Comparison of ENCODE assay signal across 17 mouse cellular contexts in the genomic region with DNA sequence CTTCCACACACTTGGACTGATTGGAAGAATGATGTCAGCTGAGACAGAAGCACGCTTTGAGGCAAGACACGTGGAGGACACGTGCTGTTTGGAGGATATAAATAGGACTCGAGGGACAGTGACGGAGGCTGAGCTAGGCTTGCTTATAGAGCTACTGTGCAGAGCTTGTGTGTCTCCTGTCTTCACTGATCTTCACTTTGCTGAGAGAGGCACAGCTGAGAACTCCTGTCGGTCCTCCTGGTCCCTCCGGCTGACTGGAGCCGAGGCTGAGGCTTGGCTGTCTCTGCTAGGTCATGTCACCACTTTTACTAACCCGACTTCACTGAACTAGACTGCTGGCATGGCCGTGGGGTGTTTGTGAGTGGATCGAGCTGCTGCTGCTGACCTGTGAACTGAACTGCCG. TPM values are rescaled to one million over a fixed set of nuclear protein-coding genes. Genes with fewer than 3 reads are reported as not detected.
DNase-seq lines count a peak whose midpoint lies in the region; ATAC-seq and TF ChIP-seq lines count a peak whose summit lies in the region.
"Had no signal": no experiment of that assay in that cellular context is flagged by ENCODE, and none has a peak within 500 bp of the region (broad histone marks: within the 10 kb centered on the region; RNA-seq: fewer than 3 reads in every experiment).

No protein-coding gene starts in this region.

- no peak for TF ChIP-seq CTCF in heart, adult 2 months (IDR thresholded peaks at IDR 0.05)

- H3K36me3 ChIP-seq in heart, adult 2 months (ENCODE audit: control insufficient read depth, insufficient read depth, low read length) = peaks cover 2% of the 10 kb centered on the region; the same call in 1 of the 2 replicates
- no peaks in the 10 kb centered on the region for H3K36me3 ChIP-seq in forebrain, embryonic 12.5 days (replicated peaks)
- H3K36me3 ChIP-seq: embryonic facial prominence, embryonic 12.5 days had no signal

- no peak for ATAC-seq in forebrain, embryonic 12.5 days (ENCODE audit: low FRiP score)
- ATAC-seq: Patski had no signal

- DNase-seq in kidney, postnatal 14 days = peak; percentile 40
- no peak for DNase-seq in kidney, postnatal 25 days
- DNase-seq in heart, adult 2 months = peak in 1 of 2 experiments; percentile 66
- peak; percentile 35 to 58 for DNase-seq in heart, postnatal 14 days
- peak; percentile 85 for DNase-seq in lung, postnatal 36 days
- no peak for DNase-seq in layer of hippocampus, adult 9-10 months (ENCODE audit: low spot score)
- DNase-seq: cerebellum, postnatal 14 days; kidney, adult 11 months; liver; thymus, postnatal 14 days had no signal

- H3K79me2 ChIP-seq in heart, adult 2 months (replicated peaks; ENCODE audit: control insufficient read depth, insufficient read depth, low read length) = no peaks in the 10 kb centered on the region

- 30% methylated on average over 12 of the region's 12 CpGs for WGBS in heart, adult 2 months
- WGBS in forebrain, embryonic 12.5 days = 75% methylated on average over 12 of the region's 12 CpGs

- intact Hi-C loops in heart, adult 2 months (cut with DNase I) = no loop called here
- intact Hi-C loops in heart, postnatal 14 days (cut with DNase I) = no loop called here

- H3K9me3 ChIP-seq in forebrain, embryonic 12.5 days = no peaks in the 10 kb centered on the region
- H3K9me3 ChIP-seq: embryonic facial prominence, embryonic 12.5 days; megakaryocyte, embryonic 14.5 days had no signal

- no peak for TF ChIP-seq POLR2A in heart, adult 2 months (IDR thresholded peaks at IDR 0.05; ENCODE audit: insufficient read depth, low read depth, low read length)

- H3K9ac ChIP-seq in heart, adult 2 months (ENCODE audit: low read depth, low read length) = no peak overlapping the region
- no peak overlapping the region for H3K9ac ChIP-seq in forebrain, embryonic 12.5 days
- H3K9ac ChIP-seq: embryonic facial prominence, embryonic 12.5 days had no signal

- peak overlapping the region; percentile 21; the same call in 1 of the 2 replicates for H3K27ac ChIP-seq in heart, adult 2 months
- no peak overlapping the region for H3K27ac ChIP-seq in forebrain, embryonic 12.5 days
- H3K27ac ChIP-seq: embryonic facial prominence, embryonic 12.5 days had no signal

- H3K4me2 ChIP-seq in forebrain, embryonic 12.5 days = no peak overlapping the region
- H3K4me2 ChIP-seq: embryonic facial prominence, embryonic 12.5 days had no signal

- TF ChIP-seq EP300 in heart, adult 2 months (IDR thresholded peaks at IDR 0.05; ENCODE audit: insufficient read depth, low read depth, low read length) = 0 out of 2 replicates have a peak, but pooled peaks have one; percentile 30

- peaks cover 27% of the 10 kb centered on the region for H3K4me1 ChIP-seq in heart, adult 2 months (ENCODE audit: control insufficient read depth, insufficient read depth, low read length)
- peaks cover 16% of the 10 kb centered on the region for H3K4me1 ChIP-seq in forebrain, embryonic 12.5 days

- H3K4me3 ChIP-seq in heart, adult 2 months = no peak overlapping the region
- H3K4me3 ChIP-seq in forebrain, embryonic 12.5 days (replicated peaks) = no peak overlapping the region
- H3K4me3 ChIP-seq: embryonic facial prominence, embryonic 12.5 days; megakaryocyte, embryonic 14.5 days had no signal

- no peaks in the 10 kb centered on the region; the same call in 1 of the 2 replicates for H3K27me3 ChIP-seq in heart, adult 2 months (ENCODE audit: control insufficient read depth, insufficient read depth, low read length)
- H3K27me3 ChIP-seq in forebrain, embryonic 12.5 days = peaks cover 18% of the 10 kb centered on the region

RNA-seq across cellular contexts. Expression of a gene that starts 3.1 kb away (rescaled TPM):
- total RNA-seq in heart, adult 2 months (2021) = under 1 TPM; 0.39 to 0.52 TPM
- 0.26 and 0.53 TPM in 2 replicates for polyA plus RNA-seq in heart, adult 2 months (2012; rRNA removed)
- total RNA-seq in heart, postnatal 14 days (2021) = 1 to 10 TPM in 1 of 2 experiments, under 1 TPM in 1; 0.63 to 2.0 TPM
- 1.2 and 2.6 TPM in 2 replicates for polyA plus RNA-seq in forebrain, embryonic 12.5 days (2016; fragmentation: Nextera tagmentation; extraction: Ambion mirVana)
- total RNA-seq: gastrocnemius, adult 8-10 months had no signal

RNA-seq across cellular contexts. Expression of a gene that starts 23.9 kb away (rescaled TPM):
- total RNA-seq in heart, adult 2 months (2021) = 10 to 100 TPM; 65.5 to 77.8 TPM
- polyA plus RNA-seq in heart, adult 2 months (2012; rRNA removed) = 131 and 152 TPM in 2 replicates
- 100 to 1,000 TPM; 110 to 117 TPM for total RNA-seq in heart, postnatal 14 days (2021)
- 40.0 and 45.7 TPM in 2 replicates for polyA plus RNA-seq in forebrain, embryonic 12.5 days (2016; fragmentation: Nextera tagmentation; extraction: Ambion mirVana)

RNA-seq across cellular contexts. Expression of a gene that starts 32.0 kb away (rescaled TPM):
- total RNA-seq in heart, adult 2 months (2021) = not detected
- polyA plus RNA-seq in heart, adult 2 months (2012; rRNA removed) = not detected in 2 replicates
- total RNA-seq in heart, postnatal 14 days (2021) = under 1 TPM in 1 of 2 experiments, not detected in 1; 0.15 TPM
- polyA plus RNA-seq in forebrain, embryonic 12.5 days (2016; fragmentation: Nextera tagmentation; extraction: Ambion mirVana) = 0.28 TPM in 1 of 2 replicates, not detected in the other
- total RNA-seq: gastrocnemius, adult 8-10 months had no signal
- polyA plus RNA-seq: embryonic facial prominence, embryonic 12.5 days; forebrain, embryonic 11.5 days; hindbrain, embryonic 11.5 days had no signal

RNA-seq across cellular contexts. Expression of a gene that starts 42.1 kb away (rescaled TPM):
- total RNA-seq in heart, adult 2 months (2021) = under 1 TPM; 0.36 to 0.47 TPM
- polyA plus RNA-seq in heart, adult 2 months (2012; rRNA removed) = 2.1 and 3.8 TPM in 2 replicates
- under 1 TPM; 0.49 to 0.76 TPM for total RNA-seq in heart, postnatal 14 days (2021)
- 102 TPM in 2 replicates for polyA plus RNA-seq in forebrain, embryonic 12.5 days (2016; fragmentation: Nextera tagmentation; extraction: Ambion mirVana)

RNA-seq across cellular contexts. Expression of a gene that starts 48.5 kb away (rescaled TPM):
- 1 to 10 TPM; 1.2 to 2.3 TPM for total RNA-seq in heart, adult 2 months (2021)
- 6.8 and 7.0 TPM in 2 replicates for polyA plus RNA-seq in heart, adult 2 months (2012; rRNA removed)
- total RNA-seq in heart, postnatal 14 days (2021) = 1 to 10 TPM in 1 of 2 experiments, under 1 TPM in 1; 0.98 to 1.1 TPM
- 0.15 TPM in 1 of 2 replicates, not detected in the other for polyA plus RNA-seq in forebrain, embryonic 12.5 days (2016; fragmentation: Nextera tagmentation; extraction: Ambion mirVana)
- total RNA-seq: gastrocnemius, adult 8-10 months had no signal

Comparison
In these comparisons a context has a peak if more than half of its experiments do, and no peak if none do; other contexts are left out.
1. DNase-seq: peak in kidney, postnatal 14 days (single experiment), heart, postnatal 14 days (2 of 2) and lung, postnatal 36 days (single experiment); none in kidney, postnatal 25 days (0 of 2) and layer of hippocampus, adult 9-10 months (single experiment).